Mouse (Mus musculus) left cerebral cortex, adult 2 months (tissue): ENCODE results near the gene Cacna1g. TPM values are rescaled to one million over a fixed set of nuclear protein-coding genes. Genes with fewer than 3 reads are reported as not detected.
A peak's percentile ranks its signal among the peaks of the same experiment; 100 is the strongest.

Experiments used
- DNase-seq, 2 experiments: peaks; one replicate each; pipeline ENCODE4 v3.0.0; 2021 to 2022; ENCODE audit warnings: low spot score in 2 of 2, mixed read lengths in 1 of 2; ENCODE audit errors: extremely low spot score in 1 of 2
- H3K27ac ChIP-seq: fragments of 200-600 bp; 2 replicates; pipeline ENCODE4 v1.8.1; 2022
- H3K4me3 ChIP-seq: fragments of 200-600 bp; 2 replicates; pipeline ENCODE4 v1.8.1; 2022
- CTCF ChIP-seq: fragments of 200-600 bp; IDR thresholded peaks from 2 replicates; pipeline ENCODE4 v1.8.1; 2022; ENCODE audit warnings: antibody characterized with exemption, mild to moderate bottlenecking, moderate library complexity
- intact Hi-C: fragments of 180-260 bp; cut with DNase I; formaldehyde crosslinking; loops from one replicate; pipeline ENCODE4 v1.15.1; 2025
- total RNA-seq, 2 experiments: library from RNA; stranded (reverse); gene quantifications; 2 replicates each; pipeline ENCODE4 v1.2.3; 2021

The Cacna1g gene
- total RNA-seq, 2 experiments from 2014 or later: 93.0 to 98.7 TPM

- peak; percentile 63 to 67 for DNase-seq
- no peak for TF ChIP-seq CTCF
- intact Hi-C loops: loop anchor here (2.0 kb wide), 1 partner anchor 58 kb away; the partner anchor contains the start of gene Rsad1
- Histone ChIP-seq H3K4me3 (peak overlapping the region; percentile 46), H3K27ac (peak overlapping the region; percentile 70; the same call in 1 of the 2 replicates)
Measured at GRCm38 (mm10) chr11:94491035-94491748, 17.2 kb upstream of the Cacna1g start.

- intact Hi-C loops: loop anchor here (2.0 to 5.0 kb wide), 3 partner anchors 59 to 357 kb away; partner anchors contain the start of gene Rsad1
- DNase-seq: no peak
- H3K27ac ChIP-seq: no peak overlapping the region
- no peak for TF ChIP-seq CTCF
- no peak overlapping the region for H3K4me3 ChIP-seq
Measured at GRCm38 (mm10) chr11:94489745-94490144, 15.7 kb upstream of the Cacna1g start.

GRCm38 (mm10) chr11:94488767-94489533 lies 15.0 kb upstream of the Cacna1g start:
- intact Hi-C loops: loop anchor here (5.0 kb wide), 2 partner anchors 252 to 357 kb away; no protein-coding TSS in a partner anchor
- no peak for DNase-seq
- no peak for TF ChIP-seq CTCF
- Histone ChIP-seq H3K27ac (no peak overlapping the region), H3K4me3 (no peak overlapping the region)

- H3K27ac ChIP-seq: no peak within 1 kb of the TSS
- intact Hi-C loops: loop anchor here (1.0 to 5.0 kb wide), 3 partner anchors 146 to 354 kb away; no protein-coding TSS in a partner anchor
- DNase-seq: peak; percentile 84 to 95
- TF ChIP-seq CTCF: peak; percentile 100
- H3K4me3 ChIP-seq: peak within 1 kb of the TSS; percentile 26; the same call in 1 of the 2 replicates
Measured at GRCm38 (mm10) chr11:94486001-94486400, 12.0 kb upstream of the Cacna1g start, which contains the start of gene Spata20. Spata20 (minus strand) TSS chr11:94486179.

- H3K4me3 ChIP-seq: no peak overlapping the region
- no peak overlapping the region for H3K27ac ChIP-seq
- no peak for TF ChIP-seq CTCF
- intact Hi-C loops: loop anchor here (2.0 to 5.0 kb wide), 3 partner anchors 64 to 353 kb away; no protein-coding TSS in a partner anchor
- no peak for DNase-seq
Measured at GRCm38 (mm10) chr11:94485223-94485622, 11.2 kb upstream of the Cacna1g start.

GRCm38 (mm10) chr11:94484636-94485035 lies 10.6 kb upstream of the Cacna1g start:
- DNase-seq: no peak
- H3K4me3 ChIP-seq: no peak overlapping the region
- TF ChIP-seq CTCF: no peak
- intact Hi-C loops: loop anchor here (2.0 to 5.0 kb wide), 3 partner anchors 64 to 352 kb away; no protein-coding TSS in a partner anchor
- H3K27ac ChIP-seq: no peak overlapping the region

GRCm38 (mm10) chr11:94483921-94484320 lies 9.9 kb upstream of the Cacna1g start:
- TF ChIP-seq CTCF: no peak
- H3K27ac ChIP-seq: no peak overlapping the region
- DNase-seq: no peak
- H3K4me3 ChIP-seq: no peak overlapping the region
- intact Hi-C loops: loop anchor here (2.0 kb wide), 1 partner anchor 63 kb away; no protein-coding TSS in a partner anchor

- DNase-seq: no peak
- no peak overlapping the region for H3K4me3 ChIP-seq
- H3K27ac ChIP-seq: no peak overlapping the region
- intact Hi-C loops: no loop called here
- no peak for TF ChIP-seq CTCF
Measured at GRCm38 (mm10) chr11:94483436-94483835, 9.4 kb upstream of the Cacna1g start.

- no peak for TF ChIP-seq CTCF
- Histone ChIP-seq H3K27ac (no peak overlapping the region), H3K4me3 (no peak overlapping the region)
- intact Hi-C loops: no loop called here
- no peak for DNase-seq
Measured at GRCm38 (mm10) chr11:94482738-94483137, 8.7 kb upstream of the Cacna1g start.

- Histone ChIP-seq H3K27ac (no peak overlapping the region), H3K4me3 (no peak overlapping the region)
- no peak for DNase-seq
- TF ChIP-seq CTCF: no peak
- intact Hi-C loops: no loop called here
Measured at GRCm38 (mm10) chr11:94481963-94482362, 8.0 kb upstream of the Cacna1g start.

GRCm38 (mm10) chr11:94480382-94480781 lies 6.4 kb upstream of the Cacna1g start:
- no peak for TF ChIP-seq CTCF
- no peak for DNase-seq
- intact Hi-C loops: no loop called here
- no peak overlapping the region for H3K4me3 ChIP-seq
- H3K27ac ChIP-seq: no peak overlapping the region

- DNase-seq: no peak
- Histone ChIP-seq H3K4me3 (no peak overlapping the region), H3K27ac (no peak overlapping the region)
- no peak for TF ChIP-seq CTCF
- intact Hi-C loops: no loop called here
Measured at GRCm38 (mm10) chr11:94477651-94478050, 3.7 kb upstream of the Cacna1g start.
